Mouse (Mus musculus) gonadal fat pad, adult 2 months (tissue): ENCODE data around the gene 1700001C19Rik. TPM values are rescaled to one million over a fixed set of nuclear protein-coding genes. Genes with fewer than 3 reads are reported as not detected.

Experiments used
- DNase-seq: peaks from one replicate; pipeline ENCODE4 v3.0.0-alpha.2; 2012; ENCODE audit warnings: low read depth
- polyA plus RNA-seq: library from polyadenylated mRNA; depleted of rRNA; stranded (reverse); fragments of >200 nt; gene quantifications from 2 replicates; pipeline ENCODE4 v1.2.3, GENCODE M21; 2012

The 1700001C19Rik gene
- polyA plus RNA-seq, 1 experiment = 3.9 TPM

DNA sequence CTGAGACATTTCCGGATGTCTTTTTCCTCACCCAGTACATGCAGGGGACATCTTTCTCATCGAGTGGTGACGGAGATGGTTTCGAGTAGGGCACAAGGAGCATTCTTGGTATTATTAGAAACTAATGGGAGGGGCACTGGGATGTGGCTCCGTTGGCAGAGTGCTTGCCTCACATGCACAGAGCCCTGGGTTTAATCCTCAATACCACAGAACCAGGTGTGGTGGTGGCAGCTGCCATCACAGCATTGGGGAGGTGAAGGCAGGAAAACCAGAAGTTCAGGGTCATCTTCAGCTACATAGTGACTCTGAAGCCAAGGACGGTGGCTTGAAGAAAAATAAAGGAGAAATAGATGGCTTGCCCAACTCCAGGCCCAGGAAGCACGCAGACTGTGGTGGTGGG lies 25.0 kb upstream of the 1700001C19Rik start:
- no peak for DNase-seq

DNA sequence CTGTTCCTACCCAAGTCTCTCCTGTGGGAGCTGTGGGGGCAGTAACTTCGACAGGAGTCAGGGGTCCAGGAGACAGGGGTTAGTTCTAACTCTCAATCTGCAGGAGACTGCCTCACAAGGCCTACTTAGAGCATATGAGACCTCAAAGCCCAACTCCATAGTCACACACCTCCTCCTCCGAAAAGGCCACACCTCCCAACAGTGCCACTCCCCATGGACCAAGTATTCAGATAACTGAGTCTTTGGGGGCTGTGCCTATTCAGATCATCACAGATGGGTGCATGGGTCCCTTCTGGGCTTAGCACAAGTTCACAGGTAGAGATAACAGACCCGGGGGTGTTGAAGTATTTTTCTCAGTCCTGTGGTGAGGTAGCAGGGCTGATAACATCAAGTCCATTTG lies 24.5 kb upstream of the 1700001C19Rik start:
- DNase-seq = no peak

DNA sequence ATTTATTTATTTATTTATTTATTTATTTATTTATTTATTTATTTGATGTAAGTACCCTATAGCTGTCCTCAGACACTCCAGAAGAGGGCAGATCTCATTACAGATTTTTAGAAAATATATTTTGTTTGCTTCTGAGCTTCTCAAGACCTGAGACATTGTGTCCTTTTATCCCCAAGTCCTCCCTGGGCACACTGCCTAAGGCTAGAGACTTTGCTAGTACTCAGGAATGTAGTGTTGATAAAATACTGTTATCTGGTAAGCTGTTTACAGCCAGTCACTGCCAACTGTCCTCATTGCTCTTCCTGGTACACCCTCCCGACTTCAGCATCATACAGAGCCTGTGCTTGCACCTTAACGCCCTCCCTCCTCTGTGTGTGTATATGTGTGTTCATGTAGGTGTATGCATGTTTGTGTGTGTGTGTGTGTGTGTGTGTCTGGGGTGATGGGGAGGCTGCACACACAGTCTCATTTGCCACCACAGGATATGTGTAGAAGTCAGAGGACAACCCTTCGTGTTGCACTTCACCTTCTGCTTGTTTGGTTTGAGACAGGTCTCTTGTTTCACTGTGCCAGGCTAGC lies 22.3 kb upstream of the 1700001C19Rik start:
- no peak for DNase-seq

DNA sequence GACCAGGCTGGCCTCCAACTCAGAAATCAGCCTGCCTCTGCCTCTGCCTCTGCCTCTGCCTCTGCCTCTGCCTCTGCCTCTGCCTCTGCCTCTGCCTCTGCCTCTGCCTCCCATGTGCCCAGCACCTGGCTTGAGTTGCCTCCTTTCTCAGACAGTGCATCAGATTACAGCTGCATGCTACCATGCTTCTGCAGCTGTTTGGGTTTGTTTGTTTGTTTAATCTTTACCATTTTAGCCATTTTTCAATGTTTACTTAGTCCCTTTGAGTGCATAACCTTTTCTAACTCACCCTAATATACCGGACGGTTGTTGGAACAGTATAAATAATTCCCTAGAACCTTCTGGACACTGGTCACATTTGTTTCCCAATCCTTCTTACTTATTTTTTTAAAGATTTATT lies 21.8 kb upstream of the 1700001C19Rik start:
- DNase-seq = no peak

DNA sequence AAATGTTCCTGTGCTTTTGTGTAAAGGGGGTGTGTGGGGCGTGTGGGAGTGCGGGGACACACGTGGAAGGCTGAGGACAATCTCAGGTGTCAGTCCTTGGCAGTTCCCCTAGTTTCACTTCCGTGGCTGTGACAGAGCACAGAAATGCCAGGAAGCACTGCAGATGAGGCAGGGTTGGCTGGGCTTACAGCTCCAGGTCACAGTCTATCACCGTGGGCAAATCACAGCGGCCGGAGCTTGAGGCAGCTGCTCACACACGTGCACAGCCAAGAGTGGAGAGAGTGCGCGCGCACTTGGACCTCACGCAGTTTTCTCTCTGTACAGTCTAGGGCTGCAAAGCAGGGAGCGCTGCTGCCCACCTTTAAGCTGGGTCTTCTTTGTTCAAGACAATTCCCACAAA lies 21.1 kb upstream of the 1700001C19Rik start:
- DNase-seq = no peak

DNA sequence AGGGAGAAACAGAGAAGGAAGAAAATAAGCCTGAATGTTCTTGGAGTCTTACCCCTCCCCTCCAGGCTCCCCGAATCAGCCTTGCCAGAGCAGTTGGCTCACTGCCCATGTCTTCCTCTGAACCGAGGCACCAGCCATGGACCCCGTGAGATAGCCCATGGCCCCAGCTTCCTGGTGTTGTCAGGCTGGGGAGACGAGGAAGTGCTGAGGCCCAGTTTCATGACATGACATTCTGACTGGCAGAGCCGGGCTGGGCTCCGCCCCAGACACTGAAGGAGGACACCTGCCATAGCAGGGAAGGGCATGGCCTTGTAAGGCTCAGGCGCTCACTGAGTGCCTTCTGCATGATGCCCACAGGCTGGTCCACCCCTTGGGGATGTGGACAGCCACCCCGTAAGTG lies 17.5 kb upstream of the 1700001C19Rik start:
- DNase-seq = no peak

DNA sequence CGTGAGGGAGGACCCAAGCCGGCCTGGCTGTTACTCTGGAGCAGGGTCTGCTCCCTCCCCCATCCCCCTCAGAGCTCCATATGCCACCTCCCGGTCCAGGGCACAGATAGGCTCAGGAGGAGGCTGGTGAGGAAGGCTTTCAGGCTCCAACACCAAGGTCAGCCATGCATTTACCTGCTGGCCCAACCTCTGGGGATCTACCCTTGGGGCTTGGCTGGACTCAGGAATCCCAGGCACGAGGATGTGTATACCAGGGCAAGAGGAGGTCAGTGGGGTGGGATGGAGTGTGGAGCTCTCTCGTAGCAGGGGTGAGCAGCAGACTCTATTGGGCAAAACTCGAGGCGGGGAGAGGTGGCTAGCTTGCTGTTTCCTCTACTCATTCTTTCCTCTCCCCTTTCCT lies 15.7 kb upstream of the 1700001C19Rik start:
- no peak for DNase-seq

DNA sequence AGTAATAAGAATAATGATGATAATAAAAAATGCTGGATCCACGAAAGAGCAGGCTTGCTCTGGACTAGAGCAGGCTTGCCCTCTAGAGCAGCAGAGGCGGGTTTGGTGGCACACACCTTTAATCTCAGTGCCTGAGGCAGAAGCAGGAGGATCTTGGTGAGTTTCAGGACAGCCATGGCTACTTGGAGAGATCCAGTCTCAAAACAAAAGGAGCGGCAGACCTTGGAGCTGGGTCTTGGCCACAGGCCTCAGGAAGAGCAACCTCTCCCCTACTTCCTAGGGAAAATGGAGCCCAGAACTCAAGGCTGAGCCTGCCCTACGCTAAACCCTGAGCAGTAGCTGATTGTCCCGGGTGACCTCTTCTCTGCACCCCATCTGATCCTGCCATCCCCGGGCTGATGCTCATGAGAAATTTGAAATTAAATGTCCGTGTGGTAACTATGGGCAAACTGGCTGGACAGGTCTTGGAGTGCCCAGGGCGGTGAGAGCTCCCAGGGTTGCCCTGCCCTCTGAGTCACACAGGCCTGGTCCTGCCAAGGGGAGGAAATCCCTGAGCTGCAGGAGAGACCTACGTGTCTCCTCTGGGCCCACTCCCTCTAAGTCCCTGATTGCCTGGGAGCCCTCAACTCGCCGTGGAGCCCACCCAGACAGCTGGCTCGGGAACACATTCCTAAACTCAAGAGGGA lies 13.8 kb upstream of the 1700001C19Rik start:
- DNase-seq = peak; percentile 79

DNA sequence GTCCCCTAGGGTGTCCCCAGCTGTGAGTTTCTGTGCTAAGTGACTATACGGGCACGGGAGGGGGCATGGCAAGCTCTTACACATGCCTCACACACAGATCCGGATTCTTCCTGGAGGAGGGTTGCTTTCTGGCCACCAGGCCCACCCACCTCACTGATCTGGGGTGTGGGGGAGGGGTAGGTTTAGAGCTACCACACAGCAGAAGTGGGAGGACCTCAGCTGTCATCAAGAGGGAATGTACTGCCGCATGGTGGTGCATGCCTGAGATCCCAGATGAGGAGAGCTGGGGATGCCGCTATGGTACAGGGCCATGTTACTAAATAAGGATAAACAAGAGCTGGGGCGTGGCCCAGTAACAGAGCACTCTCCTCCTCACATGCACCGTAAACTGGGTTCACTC lies 13.1 kb upstream of the 1700001C19Rik start:
- DNase-seq = no peak

DNA sequence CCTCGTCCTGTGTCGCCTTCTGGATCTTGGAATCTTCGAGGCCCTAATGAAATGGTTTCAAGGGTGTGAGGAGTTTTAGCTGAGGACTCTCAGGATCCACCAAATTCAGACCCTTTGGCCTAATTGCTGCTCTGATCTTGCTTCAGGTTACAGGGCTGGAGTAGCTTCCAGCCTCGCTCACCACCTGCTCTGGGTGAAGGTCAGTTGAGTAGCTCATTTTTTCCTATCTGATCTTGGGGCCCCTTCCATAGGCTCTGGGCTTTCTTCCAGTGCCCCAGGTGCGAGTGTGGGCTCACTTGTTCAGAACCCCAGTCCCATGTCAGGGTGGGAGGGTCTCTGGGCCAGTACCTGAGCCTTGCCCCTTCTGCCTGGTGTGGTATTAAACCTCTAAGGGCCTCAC lies 12.3 kb upstream of the 1700001C19Rik start:
- no peak for DNase-seq

DNA sequence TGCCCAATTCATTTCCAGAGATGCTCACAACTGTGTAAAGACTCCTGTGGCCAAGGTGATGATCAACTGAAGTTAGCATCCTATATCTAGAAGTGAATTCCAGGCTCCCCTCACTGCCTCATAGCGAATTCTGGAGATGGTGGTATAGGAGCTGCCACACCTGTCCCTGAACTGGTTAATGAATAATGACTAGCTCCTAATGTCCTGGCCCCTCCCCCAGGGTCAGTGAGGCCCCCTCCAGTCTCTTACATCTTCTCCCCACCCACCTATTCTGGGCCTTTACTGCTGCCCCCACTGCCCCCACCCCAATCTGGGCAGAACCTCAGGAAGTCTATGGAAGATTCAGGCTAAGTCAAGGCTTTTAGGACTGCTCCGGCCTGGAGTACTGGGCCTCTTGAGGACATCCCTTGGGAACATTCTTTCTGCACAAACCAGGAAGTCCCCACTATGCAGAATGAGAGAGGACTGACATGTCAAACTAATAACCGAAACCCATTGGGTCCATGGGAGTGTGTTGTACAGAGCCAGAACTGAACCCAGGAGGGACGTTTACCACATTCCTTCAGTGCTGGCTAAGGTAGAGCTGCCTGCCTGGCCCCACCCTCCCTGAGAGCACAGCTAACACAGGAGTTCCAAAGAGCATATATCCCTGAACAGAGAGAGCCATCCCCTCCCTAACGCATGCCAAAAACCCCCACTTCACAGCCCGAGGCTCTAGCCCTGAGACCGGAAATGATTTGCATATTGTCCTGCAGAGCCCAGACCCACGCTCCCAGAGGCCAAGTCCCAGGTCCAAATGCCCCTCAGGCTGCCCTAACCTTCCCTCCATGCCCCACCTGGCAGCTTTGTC lies 11.6 kb upstream of the 1700001C19Rik start:
- DNase-seq = no peak

DNA sequence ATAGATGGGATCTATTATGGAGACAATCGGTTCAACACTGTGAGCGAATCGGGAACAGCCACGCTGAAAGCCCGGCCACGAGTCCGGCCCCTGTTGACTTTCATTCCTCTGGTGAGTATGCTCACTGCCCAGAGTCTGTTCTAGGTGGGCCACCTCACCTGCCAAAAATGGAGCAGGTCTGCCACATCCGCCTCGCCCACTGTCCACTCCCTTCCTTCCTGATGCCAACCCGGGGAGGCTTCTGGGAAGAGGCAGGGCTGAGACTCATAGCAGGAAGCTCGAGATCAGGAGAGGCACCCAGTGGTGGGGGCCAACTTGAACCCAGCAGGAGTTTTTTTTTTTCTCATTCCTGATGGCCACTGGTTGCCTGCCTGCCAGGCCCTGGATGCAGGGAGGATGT lies 9.4 kb upstream of the 1700001C19Rik start:
- no peak for DNase-seq

DNA sequence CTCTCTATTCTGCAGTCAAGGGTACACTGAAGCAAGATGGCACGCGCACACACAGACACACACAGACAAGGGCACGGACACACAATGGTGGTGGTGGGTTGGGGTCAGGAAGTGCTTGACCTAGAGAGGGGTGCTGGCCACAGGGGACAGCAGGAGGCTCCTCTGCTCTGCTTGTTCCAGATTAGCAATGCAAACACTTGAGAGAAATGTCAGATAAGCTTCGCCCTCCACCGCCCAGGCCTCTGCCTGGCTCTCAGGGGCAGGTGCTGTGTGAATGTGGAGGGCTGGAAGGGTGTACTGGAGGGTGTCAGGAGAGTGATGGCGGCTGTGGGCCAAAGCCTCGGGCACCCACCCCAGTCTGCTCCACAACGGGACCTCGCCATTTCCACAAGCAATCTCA lies 8.8 kb upstream of the 1700001C19Rik start:
- DNase-seq = no peak

DNA sequence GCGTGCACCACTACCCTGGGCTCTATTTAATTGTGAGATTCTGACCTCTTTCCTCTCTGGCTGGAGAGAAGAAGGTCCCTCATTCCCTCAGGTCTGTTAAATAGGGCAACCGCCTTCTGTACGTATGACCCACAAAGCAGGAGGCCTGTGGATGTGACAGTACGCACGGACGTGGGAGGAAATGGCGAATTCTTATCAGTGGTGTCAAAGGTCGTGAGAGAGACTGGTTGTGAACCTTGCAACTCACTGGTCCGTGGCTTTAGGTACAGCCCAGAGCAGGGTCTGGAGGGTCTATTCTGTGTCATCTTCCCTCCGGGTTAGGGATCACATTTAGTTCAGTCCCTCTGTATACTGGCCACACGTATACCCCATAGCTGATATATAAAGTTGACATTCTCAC lies 8.3 kb upstream of the 1700001C19Rik start:
- no peak for DNase-seq

DNA sequence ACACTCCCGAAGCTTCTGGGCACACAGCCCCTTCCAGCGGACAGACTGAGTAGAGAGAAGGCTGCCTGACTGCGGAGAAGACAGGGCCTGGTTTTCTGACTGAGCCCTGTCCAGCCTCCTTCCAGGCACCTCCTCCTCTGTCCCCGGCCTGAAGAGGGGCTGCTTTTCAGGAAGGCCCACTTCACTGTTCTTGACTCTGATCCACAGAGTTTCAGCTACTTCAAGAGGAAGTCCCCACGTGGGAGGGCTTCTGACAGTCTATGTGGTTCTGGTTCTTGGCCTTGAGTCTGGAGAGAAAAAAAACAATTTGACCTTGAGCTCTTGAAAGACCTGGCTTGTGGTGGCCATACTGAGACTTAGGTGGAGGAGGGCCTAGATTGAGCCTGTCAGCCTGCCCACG lies 6.9 kb upstream of the 1700001C19Rik start:
- DNase-seq = no peak

DNA sequence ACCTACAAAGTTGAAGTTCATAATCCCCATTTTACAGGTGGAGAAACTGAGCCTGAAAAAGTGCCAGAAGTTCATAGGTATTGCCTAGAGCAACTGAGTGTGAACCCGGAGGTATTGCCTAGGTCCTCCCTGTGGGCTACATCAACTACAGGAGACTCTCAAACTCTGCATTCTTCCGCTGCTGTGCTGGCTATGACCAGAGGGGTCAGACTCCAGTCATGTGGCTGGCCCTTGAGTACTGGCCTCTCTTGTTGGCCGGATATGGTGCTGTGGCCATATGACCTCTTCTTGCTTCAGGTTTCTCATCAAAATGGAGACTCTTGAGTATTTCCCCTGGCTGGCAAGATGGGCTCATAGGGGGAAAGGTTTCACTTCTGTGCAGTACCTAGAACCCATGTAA lies 5.1 kb upstream of the 1700001C19Rik start:
- no peak for DNase-seq

DNA sequence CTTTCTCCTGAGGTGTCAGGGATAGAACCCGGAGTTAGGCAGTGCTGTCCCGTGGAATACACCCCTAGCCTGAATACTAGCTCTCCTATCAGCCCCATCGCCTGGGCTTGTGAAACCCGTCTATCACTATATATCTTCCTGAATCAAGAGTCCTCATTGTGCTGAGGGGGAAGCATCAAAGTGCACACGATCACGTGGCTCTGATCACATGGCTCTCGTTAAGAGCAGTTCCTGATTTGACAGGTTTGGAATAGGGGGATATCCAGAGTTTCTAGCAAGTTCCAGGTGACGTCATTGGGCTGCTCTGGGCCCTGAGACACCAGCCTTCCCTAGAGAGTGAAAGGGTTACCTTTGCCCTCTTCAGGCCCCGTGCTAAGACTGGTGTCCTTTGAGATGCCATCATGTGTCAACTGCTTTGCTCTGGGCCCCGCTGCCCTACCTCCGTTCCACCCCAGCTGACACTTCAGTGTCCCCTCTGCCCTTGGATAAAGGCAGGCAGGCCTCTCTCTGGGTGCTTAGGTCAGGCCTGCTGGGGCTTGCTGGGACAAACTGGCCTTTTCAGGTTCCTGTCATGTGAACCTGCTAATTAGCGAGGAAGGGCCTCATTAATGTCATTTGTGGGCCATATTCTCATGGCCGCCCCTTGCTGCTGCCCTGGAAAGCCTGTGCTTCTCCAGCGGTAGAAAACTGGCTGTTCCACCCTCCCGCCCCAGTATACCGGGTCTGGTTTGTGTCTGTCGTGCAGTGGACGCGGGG lies 4.3 kb upstream of the 1700001C19Rik start:
- DNase-seq = no peak

DNA sequence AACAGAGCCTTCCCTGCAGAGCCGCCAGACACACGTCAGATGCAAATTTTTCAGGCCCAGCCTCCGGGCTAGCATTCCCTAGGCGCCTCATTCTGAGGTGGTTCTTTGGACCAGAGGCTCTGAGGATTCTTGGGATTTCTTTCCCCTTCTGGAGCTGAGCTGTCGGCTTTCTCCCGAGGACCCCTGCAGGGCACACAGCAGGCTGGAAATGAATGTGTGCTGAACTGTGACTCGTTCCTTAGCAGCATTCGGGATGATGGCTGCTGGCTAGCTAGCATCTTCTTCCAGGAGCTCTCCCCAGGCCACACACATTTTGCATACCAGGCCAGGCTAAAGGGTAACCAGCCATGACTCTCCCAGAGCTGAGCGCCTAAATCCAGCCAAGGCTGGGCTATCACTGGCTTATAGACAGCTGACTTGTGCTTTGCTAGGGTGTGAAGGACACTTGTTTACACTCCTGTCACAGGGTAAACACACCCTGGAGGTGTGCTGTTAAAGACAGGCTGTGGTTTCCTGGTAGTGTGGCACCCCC lies 3.2 kb upstream of the 1700001C19Rik start:
- no peak for DNase-seq

DNA sequence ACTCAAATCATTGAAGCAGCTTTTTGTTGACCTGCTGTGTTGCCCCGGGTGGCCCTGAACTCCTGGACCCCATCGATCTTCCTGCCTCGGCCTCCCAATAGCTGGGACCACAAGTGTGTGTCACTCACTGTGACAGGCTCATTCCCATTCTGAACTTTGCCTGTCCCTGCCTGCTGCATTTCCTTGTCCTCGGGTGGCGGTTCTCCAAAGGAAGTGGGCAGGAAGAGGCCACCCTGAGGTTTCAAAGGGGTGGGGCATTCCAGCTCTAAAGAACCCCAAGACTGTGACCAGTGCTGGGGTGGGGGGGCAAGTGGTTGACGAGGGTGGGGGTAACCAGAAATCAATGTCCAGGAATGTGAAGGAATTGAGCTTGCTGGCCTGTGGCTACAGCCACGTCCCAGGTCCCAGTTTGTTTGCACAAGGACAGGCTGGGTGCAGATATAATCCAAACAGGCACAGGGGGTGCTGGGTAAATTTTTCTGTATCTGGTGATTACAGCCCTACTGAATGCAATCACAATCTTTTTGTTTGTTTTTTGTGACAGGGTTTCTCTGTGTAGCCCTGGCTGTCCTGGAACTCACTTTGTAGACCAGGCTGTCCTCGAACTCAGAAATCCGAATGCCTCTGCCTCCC lies 2.3 kb upstream of the 1700001C19Rik start:
- no peak for DNase-seq

DNA sequence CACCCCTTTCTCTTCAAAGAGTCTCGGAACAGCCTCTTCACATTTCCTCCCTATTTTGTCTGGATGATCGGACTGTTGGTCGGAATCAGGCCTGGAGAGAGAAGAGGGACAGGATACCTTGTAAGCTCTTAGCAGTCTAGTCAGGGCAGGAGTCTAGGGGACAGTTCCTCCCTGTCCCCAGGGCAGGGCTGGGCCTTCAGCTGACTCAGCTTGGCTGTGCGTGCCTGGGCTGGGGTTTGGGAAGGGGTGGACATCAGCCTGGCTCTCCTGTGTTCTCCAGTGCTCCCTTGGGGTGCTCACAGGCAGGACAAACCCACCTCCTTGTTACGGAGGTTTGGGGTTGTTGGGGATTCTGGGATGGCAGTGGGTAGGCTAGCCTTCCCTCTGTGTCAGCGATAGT lies 1.4 kb upstream of the 1700001C19Rik start:
- no peak for DNase-seq

DNA sequence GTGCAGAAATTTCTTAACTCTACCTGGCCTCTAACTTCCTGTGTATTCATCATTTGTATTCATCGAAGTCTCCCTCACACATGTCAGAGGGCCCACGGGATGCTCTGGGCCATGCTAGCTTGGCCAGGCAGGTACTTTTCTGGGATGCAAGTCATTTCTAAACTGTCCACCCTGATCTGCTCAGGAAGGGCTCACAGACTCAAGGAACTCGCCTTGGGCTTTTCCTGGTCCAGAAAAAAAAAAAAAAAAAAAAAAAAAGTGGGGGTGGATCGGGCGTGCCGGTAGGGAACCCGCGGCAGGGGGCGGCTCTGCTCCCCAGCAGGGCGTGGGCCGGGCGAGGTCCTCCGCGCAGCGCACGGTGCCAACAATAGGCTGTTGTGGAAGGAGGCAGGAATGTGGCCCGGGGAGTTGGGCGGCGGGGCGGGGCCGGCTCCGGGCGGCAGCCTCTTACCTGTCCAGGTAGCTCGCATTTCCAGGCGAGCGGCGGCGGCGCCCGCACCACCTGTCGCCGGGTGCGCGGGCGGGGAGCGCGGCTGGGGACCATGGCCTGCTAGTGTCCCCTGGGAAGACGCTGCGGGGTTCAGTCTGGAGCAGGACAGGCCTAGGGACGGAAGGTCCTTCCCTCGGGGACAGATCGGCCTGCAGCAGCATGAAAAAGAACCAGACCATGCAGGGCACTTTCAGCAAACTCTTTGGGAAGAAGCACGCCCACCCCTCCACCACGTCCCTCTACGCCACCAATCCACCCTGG lies 845 bp downstream of the 1700001C19Rik start, which contains the start of gene AI661453:
Gene AI661453, plus strand, starts transcription at position 460 of the 751 bp plus-strand sequence.
- DNase-seq = no peak
